Mouse (Mus musculus): ENCODE measurements around the gene Krt222.
A peak's percentile ranks its signal among the peaks of the same experiment; 100 is the strongest.

Krt222 gene

DNA sequence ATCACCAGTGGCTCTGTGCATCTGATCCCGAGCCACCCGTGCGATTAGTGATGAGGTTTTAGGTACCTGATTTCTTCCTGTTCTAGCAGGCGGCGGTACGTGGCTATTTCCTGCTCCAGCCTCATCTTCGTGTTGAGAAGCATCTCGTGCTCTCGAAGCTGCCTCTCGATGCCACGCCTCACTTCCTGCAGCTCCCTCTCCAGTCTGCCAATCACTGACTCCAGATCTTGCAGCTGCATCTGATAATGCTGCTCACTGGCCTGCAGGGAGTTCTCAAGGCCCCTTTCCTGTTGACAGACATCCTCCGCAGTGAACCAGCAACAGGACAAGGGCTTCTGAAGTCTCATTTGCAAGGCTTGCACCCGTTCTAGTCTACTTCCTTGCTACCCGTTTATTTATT lies 5.4 kb downstream of the Krt222 start:
- no peak for DNase-seq (ENCODE audit: low spot score in 2 of 2)

DNA sequence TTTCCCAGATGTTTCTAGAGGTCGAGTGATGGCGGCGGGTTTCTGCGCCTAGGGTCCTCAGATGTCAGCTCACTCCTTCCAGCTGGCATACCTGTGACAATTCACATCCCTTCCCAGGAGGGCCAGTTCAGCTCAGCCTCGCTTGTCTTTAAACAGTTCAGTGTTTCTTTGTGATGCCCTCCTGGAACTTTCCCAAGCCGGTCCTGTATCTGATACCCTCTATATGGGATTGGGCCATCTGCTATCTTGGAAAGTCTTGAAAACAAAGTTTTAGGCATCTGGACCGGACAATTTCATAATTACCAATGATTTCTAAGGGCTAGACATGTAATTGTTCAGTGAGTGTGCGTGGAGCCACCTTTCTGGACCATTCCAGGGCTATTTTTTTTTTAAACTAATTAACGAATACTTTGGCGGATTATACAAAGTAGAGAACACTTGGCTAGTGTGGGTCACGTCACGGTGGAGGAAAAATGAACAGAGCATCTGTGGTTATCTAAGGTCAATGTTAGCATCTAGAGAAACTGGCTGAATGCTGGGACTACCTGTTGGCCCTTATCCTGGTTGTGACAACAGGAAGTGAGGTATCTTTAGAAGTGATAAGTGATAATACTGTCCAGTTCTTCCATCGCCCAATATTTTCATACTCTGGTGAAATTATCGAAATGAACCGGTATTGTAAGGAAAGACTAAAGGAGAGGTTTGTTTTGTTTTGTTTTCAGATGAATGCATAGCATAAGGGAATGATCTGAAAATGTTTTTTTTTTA lies 12.7 kb downstream of the Krt222 start:
- no peak for DNase-seq (ENCODE audit: low spot score in 2 of 2)

DNA sequence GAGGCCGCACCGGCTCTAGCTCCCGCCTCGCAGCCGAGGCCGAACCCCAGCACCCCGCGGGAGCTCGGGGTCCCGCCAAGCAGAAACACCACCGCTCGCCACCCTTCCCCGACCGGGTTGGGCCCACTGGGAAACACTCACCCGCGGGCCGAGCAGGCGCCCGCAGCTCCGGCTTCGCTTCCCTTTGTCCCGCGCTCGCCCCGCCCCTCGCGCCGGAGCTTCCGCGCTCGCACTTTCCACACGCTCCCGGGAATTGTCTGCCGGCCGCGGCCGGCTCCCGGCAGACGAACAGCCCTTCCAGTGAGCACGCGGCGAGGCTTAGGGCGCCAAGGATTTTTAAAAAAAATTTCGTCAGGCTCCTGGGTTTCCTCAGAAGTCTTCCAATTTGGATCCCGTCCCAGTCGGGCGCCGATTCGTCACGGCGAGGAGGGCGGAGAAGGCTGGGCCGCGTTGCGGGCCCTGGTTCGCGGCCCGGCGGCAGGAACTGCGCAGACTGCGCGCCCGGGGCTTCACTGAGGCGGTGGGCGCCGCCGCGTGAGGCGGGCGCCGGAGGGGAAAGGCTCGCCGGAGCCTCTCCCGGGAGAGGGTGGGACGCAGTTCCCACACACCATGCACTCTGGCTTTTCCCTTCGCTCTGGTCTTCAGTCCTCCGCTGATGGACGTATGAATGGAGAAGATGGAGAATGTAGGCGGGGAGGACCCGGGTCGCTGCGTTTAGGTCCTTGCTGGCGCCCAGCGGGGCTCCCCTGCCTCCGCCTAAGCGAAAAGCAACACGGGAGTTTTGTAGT lies 13.4 kb downstream of the Krt222 start, which contains the start of gene Smarce1:
Gene Smarce1, minus strand, starts transcription at position 757 of the 788 bp plus-strand sequence.
- peak; percentile 58 to 65 for DNase-seq (ENCODE audit: low spot score in 2 of 2)

DNA sequence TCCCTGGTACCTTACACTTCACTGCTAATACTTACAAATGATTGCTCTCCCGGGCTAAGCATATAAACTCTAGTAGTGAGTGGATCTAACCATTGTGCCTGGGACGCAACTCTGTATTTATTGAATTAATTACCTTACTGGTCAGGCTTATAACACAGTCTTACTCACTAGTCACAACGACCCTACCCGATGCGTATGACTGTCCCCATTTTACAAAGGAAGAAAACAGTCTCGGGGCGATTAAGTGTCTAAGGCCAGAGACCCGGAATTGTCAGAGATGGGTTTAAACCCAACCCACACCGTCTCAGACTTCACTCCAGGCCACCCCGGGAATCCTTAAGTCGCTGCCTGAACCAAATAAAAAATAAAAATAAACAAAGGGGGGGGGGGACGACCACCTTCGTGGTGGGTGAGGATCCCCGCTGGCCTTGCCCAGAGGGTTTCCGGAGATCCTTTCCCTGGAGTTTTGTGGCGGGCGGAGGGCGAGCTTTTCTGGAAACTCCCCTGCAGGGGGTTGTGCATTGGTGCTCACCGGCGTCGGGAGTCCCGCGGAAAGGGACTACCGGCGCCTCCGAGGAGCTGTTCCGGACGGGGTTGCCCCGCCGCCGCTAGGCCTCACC lies 14.1 kb downstream of the Krt222 start:
- DNase-seq (ENCODE audit: low spot score in 2 of 2) = no peak

DNA sequence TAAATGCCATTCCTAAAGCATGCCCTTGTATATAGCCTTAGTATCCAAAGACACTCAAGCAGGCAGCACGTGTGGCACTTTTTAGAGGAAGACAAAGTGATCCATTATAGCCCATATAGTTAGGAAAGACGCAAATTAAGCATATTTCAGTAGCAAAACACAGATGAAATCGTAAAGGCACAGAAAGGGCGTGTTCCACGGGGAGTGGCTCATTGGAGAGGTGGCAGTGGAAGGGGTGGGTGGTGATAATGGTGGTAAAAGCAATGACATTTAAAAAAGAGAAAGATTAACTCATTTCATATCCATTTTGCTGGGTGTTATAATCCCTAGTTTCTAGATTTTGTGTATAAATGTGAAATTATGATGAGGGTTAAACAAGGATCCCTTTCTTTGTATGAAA lies 17.6 kb downstream of the Krt222 start:
- DNase-seq (ENCODE audit: low spot score in 2 of 2) = no peak

DNA sequence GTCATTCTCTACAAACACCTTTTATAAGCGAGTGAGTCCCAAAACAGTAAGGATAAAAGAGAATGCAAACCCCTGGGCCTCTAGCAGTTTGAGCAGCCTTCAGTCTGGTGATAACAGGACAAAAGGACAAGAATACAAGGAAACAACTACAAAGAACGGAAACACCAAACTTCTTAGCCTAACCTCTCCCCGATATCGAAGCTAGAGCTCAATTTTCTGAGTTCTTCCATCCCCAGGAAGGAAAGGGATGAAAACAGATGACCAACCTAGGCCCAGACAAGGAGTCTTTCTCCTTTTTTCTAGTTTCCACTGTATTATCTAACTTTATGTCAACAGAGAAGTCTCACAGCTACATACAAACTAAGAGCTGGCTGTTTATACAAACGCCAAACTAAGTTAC lies 20.6 kb downstream of the Krt222 start:
- no peak for DNase-seq (ENCODE audit: low spot score in 2 of 2)

DNA sequence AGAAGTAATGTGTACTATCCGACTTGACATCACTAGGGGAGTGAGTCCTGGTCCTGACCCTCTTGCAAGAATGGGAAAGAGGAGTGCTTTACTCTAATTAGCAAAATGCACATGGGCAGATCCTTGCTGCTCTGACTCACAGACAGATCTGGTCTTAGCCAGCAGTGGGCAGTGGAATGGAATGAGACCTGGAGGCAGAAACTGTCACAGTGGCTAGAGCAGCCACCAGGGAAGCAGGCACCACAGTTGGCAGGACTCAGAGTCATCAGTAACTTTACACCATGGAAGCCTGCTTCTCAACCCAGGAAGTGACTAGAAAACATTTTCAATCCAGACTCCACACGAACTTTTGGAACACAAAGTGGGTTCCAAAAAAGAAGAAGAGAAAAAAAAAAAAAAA lies 22.1 kb downstream of the Krt222 start:
- no peak for DNase-seq (ENCODE audit: low spot score in 2 of 2)

DNA sequence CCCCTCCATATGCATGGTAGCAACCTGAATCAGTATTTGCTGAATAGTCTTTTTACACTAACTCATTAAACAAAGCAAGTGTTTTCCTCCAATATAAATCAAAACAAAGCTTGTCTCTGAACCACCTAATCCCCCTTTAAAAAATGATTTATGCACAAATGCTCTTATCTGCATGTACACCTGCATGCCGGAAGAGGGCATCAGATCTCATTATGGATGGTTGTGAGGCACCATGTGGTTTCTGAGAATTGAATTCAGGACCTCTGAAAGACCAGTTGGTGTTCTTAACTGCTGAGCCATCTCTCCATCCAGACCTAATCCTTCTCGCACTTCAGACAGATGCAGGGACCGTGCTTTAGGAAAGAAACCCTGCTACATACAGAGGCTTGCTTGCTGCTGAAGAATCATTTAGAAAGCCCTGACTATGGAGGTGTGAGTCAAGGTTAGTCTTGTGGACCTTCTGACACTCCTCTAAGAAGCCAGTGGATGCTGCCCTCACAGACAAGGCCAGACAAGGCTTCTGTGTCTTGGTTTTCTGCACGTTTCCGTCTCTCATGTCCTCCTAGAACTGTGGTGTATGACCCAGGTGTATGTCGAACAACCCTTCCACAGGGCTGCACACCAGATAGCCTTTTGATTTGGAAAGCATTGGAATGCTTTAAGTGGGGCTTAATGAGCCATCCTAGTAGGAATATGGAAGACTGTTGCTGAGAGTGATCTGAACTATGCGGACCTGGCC lies 26.5 kb downstream of the Krt222 start:
- DNase-seq (ENCODE audit: low spot score in 2 of 2) = no peak

DNA sequence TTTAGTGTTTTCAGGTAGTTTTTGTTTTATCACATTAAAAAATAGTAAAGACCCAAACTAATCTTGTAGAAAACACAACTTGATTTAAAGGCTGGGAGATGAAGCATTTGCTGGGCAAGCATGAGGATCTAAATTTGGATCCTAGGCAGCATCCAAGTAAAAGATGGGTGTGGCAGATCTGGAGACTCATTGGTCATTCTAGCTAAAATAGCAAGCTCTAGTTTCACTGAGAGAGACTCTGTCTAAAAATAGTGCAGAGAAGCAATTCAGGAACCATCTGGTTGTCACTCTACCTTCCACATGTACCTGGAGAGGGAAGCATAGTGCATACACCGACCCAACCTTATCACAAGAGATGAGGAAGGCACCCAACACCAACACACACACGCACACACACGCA lies 27.7 kb downstream of the Krt222 start:
- no peak for DNase-seq (ENCODE audit: low spot score in 2 of 2)

DNA sequence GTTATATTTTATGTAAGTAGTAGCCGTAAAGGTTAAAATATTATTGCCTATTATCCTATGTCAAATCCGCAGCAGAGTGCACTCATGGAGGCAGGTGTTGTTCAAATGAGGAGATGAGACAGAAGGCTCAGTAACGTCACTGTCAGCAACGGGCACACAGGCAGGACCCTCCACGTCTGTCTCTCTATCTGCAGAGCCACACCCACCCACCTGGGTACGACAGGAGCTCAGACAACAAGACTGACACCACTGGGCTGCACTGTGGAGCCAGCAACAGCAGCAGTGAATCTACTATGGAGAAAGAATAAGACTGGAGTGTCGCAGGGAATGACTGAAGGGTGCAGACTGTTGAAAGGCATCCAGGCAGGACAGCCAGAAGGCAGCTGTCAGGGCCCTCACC lies 31.2 kb downstream of the Krt222 start:
- DNase-seq (ENCODE audit: low spot score in 2 of 2) = no peak

DNA sequence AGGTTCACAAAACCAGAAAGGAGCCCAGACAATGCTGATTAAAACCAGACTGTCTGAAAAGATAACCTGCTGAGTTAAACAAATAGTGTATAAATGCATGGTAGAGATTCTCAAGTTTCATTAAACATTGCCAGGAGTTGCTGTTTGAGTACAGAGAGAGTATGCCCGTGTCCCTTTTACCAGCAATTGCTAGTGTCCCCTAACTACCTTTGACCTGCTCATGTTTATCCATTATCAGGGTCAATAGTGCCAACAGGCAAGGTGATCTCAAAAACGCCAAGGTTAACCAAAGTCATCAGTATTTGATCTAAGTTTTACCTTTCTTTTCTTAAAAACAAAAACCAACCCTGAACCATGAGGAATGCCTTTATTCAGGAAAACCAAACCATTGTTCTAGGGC lies 31.9 kb downstream of the Krt222 start:
- no peak for DNase-seq (ENCODE audit: low spot score in 2 of 2)

DNA sequence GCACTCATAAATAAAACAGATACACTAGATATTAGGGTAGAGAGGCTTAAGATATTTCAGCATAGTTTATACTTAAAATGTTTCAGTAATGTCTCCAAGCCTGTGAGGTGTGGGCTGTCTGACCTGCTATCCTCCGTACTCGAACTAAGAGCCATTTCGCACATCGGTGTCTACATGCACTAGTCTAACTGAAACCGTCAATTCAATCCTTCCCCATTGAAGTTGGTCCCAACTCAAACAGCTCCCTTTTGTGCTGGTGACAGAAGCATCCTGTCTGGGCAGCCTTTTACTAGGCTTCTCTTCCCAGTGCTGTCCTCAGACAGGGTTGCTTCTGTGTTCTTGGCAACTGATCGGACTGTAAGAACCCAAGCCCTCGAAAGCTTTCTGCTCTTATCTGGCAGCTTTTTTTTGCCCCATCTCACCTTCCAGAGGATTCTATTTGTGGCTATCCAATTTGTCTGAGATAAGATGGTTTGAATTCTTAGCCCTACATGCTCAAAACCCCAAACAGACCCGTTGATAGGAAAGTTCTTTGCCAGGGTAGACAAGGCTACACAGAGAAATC lies 35.7 kb downstream of the Krt222 start:
- DNase-seq (ENCODE audit: low spot score in 2 of 2) = no peak

DNA sequence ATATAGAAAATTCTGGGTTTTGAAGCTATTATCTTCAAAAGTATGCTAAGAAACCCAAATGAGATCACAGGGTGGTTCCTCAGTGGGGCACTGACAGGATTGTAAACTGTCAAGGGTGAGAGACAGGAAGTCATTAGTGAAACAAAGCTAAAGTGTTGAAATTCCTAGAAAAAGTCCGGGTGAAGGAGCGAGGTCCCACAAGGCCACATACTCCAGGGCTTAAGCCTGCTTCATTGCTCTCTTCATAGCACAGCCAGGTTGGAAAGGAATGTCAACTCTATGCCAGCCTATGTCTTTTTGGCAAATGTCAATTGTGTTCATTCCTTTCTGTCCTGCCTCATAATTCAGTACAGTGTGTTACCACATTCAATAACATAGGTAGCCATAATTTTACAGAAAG lies 36.4 kb downstream of the Krt222 start:
- DNase-seq (ENCODE audit: low spot score in 2 of 2) = no peak

DNA sequence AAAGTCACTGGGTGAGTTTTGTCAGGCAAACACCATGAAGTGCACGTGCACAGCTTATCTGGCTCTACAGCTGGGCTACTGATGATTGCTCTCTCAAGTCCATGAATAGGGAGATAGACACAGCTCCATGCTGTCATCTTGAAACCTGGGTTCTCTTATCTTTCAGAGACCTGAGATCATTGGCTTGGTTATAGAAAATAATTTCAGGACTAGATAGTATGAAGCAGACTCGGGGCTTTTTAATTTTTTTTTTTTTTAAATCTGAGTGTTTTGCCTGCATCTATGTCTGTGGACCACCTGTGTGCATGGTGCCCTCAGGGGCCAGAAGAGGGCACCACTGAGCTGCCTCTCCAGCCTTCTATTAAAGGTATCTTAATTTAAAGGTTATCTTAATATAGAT lies 36.9 kb downstream of the Krt222 start:
- DNase-seq (ENCODE audit: low spot score in 2 of 2) = no peak

DNA sequence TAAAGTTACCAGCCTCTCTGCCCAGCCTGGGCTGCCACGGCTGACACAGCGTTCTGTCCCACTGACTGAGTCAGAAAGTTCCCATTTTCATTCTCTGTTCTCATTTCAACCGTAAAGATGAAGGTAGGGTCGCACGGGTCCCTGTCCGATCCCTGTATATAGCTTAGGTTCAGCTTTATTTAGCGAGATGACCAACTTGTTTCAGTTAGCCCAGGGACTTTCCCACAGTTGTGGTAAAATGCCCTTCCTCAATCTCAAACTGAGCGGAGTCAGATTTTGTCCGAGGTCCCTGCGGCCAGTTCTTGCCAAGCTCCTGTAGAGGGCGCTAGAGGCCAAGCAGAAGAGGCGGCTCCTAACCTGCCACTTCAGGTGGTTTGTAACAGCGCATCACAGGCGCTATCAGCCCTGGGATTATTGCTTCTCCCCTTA lies 54.7 kb downstream of the Krt222 start:
- DNase-seq (ENCODE audit: low spot score in 2 of 2) = peak in 1 of 2 experiments; percentile 34

DNA sequence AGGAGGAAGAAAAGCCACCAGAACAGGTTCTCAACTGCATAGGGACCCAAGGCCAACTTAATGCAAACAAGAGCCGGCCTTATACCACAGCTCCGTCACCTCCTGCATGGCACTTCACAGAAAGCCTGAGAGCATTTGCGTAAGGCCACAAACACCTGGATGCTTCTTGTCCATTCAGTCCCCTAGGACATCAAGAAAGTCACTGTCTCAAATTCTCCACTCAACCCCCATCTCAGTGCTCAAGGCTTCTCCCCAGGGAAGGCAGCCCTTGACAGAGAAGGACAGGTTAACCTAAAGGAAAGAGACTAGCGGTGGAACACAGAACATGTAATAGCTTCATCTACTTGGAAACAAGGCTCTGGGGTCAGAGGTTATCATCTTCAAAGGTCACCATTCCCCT lies 56.5 kb downstream of the Krt222 start:
- DNase-seq (ENCODE audit: low spot score in 2 of 2) = no peak

DNA sequence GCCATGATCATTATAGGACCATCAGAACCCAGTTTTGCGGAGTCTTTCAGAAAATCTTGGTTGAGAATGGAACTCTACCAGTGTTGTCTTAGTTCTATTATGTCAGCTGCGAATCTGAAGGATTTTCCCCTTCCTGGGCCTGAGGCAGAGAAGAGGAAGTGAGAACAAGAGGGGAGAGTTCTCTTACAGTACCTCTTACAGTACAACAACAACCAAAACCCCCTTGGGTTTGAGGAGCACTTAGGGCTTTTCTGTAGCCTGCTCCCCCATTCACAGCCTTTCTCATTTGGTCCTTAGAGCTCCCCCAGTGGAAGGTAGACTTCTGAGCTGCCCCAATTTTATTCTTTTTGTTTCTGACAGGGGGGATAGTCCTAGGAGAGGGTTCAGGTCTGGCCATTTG lies 57.0 kb downstream of the Krt222 start:
- no peak for DNase-seq (ENCODE audit: low spot score in 2 of 2)

Data from frontal cortex, postnatal 14 days (tissue).